Mouse (Mus musculus) neutrophil, adult 5-6 weeks (primary cell): ENCODE measurements around the gene Arhgap15. TPM values are rescaled to one million over a fixed set of nuclear protein-coding genes. Genes with fewer than 3 reads are reported as not detected.

Experiments
- ATAC-seq: fragments of 151-379, 151-347 bp; 2 replicates; pipeline ENCODE4 v1.8.0; 2017; ENCODE audit warnings: mild to moderate bottlenecking, moderate TSS enrichment; ENCODE audit not compliant: insufficient number of reproducible peaks, poor library complexity, low FRiP score, severe bottlenecking; ENCODE audit errors: extremely low read depth
- total RNA-seq: library from RNA; stranded (forward); fragments of 200-1000 nt; gene quantifications from 2 replicates; pipeline ENCODE4 v1.2.3, GENCODE M21; 2017

Gene Arhgap15
- total RNA-seq, 1 experiment from 2014 or later, result 275 TPM

GRCm38 (mm10) chr2:44131271-44131670, 382.6 kb downstream of the Arhgap15 start:
- no peak for ATAC-seq

- no peak for ATAC-seq
Observed at GRCm38 (mm10) chr2:44134796-44135195, 386.2 kb downstream of the Arhgap15 start.

GRCm38 (mm10) chr2:44140455-44140854, 391.8 kb downstream of the Arhgap15 start:
- no peak for ATAC-seq

- no peak for ATAC-seq
Observed at GRCm38 (mm10) chr2:44142152-44142551, 393.5 kb downstream of the Arhgap15 start.

GRCm38 (mm10) chr2:44142611-44143010, 394.0 kb downstream of the Arhgap15 start:
- ATAC-seq, result no peak

GRCm38 (mm10) chr2:44146124-44146981, 397.7 kb downstream of the Arhgap15 start:
- ATAC-seq, result no peak

GRCm38 (mm10) chr2:44147486-44147885, 398.9 kb downstream of the Arhgap15 start:
- ATAC-seq, result no peak

- no peak for ATAC-seq
Observed at GRCm38 (mm10) chr2:44147971-44148370, 399.3 kb downstream of the Arhgap15 start.

- no peak for ATAC-seq
Observed at GRCm38 (mm10) chr2:44148550-44149100, 400.0 kb downstream of the Arhgap15 start.

GRCm38 (mm10) chr2:44152301-44152700, 403.7 kb downstream of the Arhgap15 start:
- no peak for ATAC-seq

- no peak for ATAC-seq
Observed at GRCm38 (mm10) chr2:44160358-44160757, 411.7 kb downstream of the Arhgap15 start.

GRCm38 (mm10) chr2:44165789-44166188, 417.2 kb downstream of the Arhgap15 start:
- ATAC-seq, result no peak

- ATAC-seq, result no peak
Observed at GRCm38 (mm10) chr2:44166716-44167115, 418.1 kb downstream of the Arhgap15 start.

GRCm38 (mm10) chr2:44184476-44184875, 435.9 kb downstream of the Arhgap15 start:
- ATAC-seq, result no peak

- no peak for ATAC-seq
Observed at GRCm38 (mm10) chr2:44190749-44191148, 442.1 kb downstream of the Arhgap15 start.

- ATAC-seq, result no peak
Observed at GRCm38 (mm10) chr2:44192058-44192457, 443.4 kb downstream of the Arhgap15 start.

GRCm38 (mm10) chr2:44215506-44215905, 466.9 kb downstream of the Arhgap15 start:
- ATAC-seq, result no peak

- ATAC-seq, result no peak
Observed at GRCm38 (mm10) chr2:44217811-44218210, 469.2 kb downstream of the Arhgap15 start.

- ATAC-seq, result no peak
Observed at GRCm38 (mm10) chr2:44218317-44218716, 469.7 kb downstream of the Arhgap15 start.

GRCm38 (mm10) chr2:44221686-44222085, 473.1 kb downstream of the Arhgap15 start:
- no peak for ATAC-seq
